Mouse (Mus musculus) testis, adult 2 months (tissue): ENCODE data around the gene Tanc1.

ENCODE experiments used
- CTCF ChIP-seq: fragments of 200-500 bp; IDR thresholded peaks from 2 replicates; pipeline ENCODE4 v1.5.1; 2012; ENCODE audit warnings: low read depth, mild to moderate bottlenecking, inconsistent platforms, low read length, moderate library complexity; ENCODE audit not compliant: control insufficient read depth, insufficient read depth, insufficient replicate concordance
- POLR2A ChIP-seq: fragments of 200-500 bp; IDR thresholded peaks from 2 replicates; pipeline ENCODE4 v1.6.1; 2012; ENCODE audit warnings: low read depth, mild to moderate bottlenecking, inconsistent platforms, low read length, moderate library complexity; ENCODE audit not compliant: control insufficient read depth

- TF ChIP-seq POLR2A (no peak), CTCF (no peak)
Observed at GRCm38 (mm10) chr2:59648444-59648843, 36.6 kb downstream of the Tanc1 start.
